Mouse (Mus musculus) erythroid progenitor cell, adult 5-6 weeks (primary cell): ENCODE data around the gene Cntrl. TPM values are rescaled to one million over a fixed set of nuclear protein-coding genes. Genes with fewer than 3 reads are reported as not detected.

Experiments used
- ATAC-seq: replicated peaks from 2 replicates; pipeline ENCODE4 v1.8.0; 2016; ENCODE audit warnings: moderate number of reproducible peaks, mild to moderate bottlenecking, moderate TSS enrichment, inconsistent platforms; ENCODE audit not compliant: poor library complexity, low FRiP score, severe bottlenecking
- total RNA-seq, 2 experiments: library from RNA; stranded (forward) in 1 of 2; stranded (reverse) in 1 of 2; fragments of 150-400 nt in 1 of 2; fragments of 186-747, 209-891 nt in 1 of 2; gene quantifications; 2 replicates each; pipeline versions ENCODE4 v1.2.3 to v1.2.4; 2015 to 2017; ENCODE audit warnings: low replicate concordance in 2 of 2

Gene Cntrl
- total RNA-seq, 2 experiments from 2014 or later = 78.9 to 116 TPM

GRCm38 (mm10) chr2:35171341-35171861 is 62.1 kb downstream of the Cntrl start:
- no peak for ATAC-seq

GRCm38 (mm10) chr2:35172246-35172645 is 63.0 kb downstream of the Cntrl start:
- ATAC-seq = no peak

GRCm38 (mm10) chr2:35173666-35174065 is 64.4 kb downstream of the Cntrl start:
- ATAC-seq = no peak

- ATAC-seq = no peak
These were observed 64.8 kb downstream of the Cntrl start for GRCm38 (mm10) chr2:35174100-35174499.

GRCm38 (mm10) chr2:35175281-35176065 is 66.2 kb downstream of the Cntrl start:
- no peak for ATAC-seq

GRCm38 (mm10) chr2:35178153-35178552 is 68.9 kb downstream of the Cntrl start:
- no peak for ATAC-seq

GRCm38 (mm10) chr2:35183115-35183673 is 73.9 kb downstream of the Cntrl start:
- ATAC-seq = no peak

GRCm38 (mm10) chr2:35188929-35189328 is 79.6 kb downstream of the Cntrl start:
- ATAC-seq = no peak

- no peak for ATAC-seq
These were observed 84.7 kb downstream of the Cntrl start for GRCm38 (mm10) chr2:35193976-35194375.

- ATAC-seq = no peak
These were observed 86.6 kb downstream of the Cntrl start for GRCm38 (mm10) chr2:35195626-35196544.

- ATAC-seq = peak; percentile 53
These were observed 90.2 kb downstream of the Cntrl start for GRCm38 (mm10) chr2:35199541-35199940.

- peak; percentile 33 for ATAC-seq
These were observed 90.9 kb downstream of the Cntrl start for GRCm38 (mm10) chr2:35199971-35200897.

- ATAC-seq = peak; percentile 93
These were observed 91.8 kb downstream of the Cntrl start, which contains the start of gene Rab14 for GRCm38 (mm10) chr2:35200898-35201668. Gene Rab14 (minus strand): TSS chr2:35201120.

GRCm38 (mm10) chr2:35203729-35204128 is 94.4 kb downstream of the Cntrl start:
- no peak for ATAC-seq

- ATAC-seq = no peak
These were observed 97.5 kb downstream of the Cntrl start for GRCm38 (mm10) chr2:35206761-35207160.

GRCm38 (mm10) chr2:35208054-35208453 is 98.8 kb downstream of the Cntrl start:
- no peak for ATAC-seq

GRCm38 (mm10) chr2:35208931-35209665 is 99.8 kb downstream of the Cntrl start:
- ATAC-seq = no peak

GRCm38 (mm10) chr2:35211681-35212080 is 102.4 kb downstream of the Cntrl start:
- no peak for ATAC-seq
